Mouse (Mus musculus) spleen, adult 2 months (tissue): ENCODE data around the gene Gys2.

Experiments used
- CTCF ChIP-seq: fragments of 200-500 bp; IDR thresholded peaks from 2 replicates; pipeline ENCODE4 v1.5.1; 2011; ENCODE audit warnings: mild to moderate bottlenecking, inconsistent platforms; ENCODE audit not compliant: insufficient read depth, insufficient read length, insufficient replicate concordance; ENCODE audit errors: extremely low read depth
- POLR2A ChIP-seq: fragments of 200-500 bp; IDR thresholded peaks from 2 replicates; pipeline ENCODE4 v1.6.1; 2011; ENCODE audit warnings: low read depth, low read length, inconsistent platforms

DNA sequence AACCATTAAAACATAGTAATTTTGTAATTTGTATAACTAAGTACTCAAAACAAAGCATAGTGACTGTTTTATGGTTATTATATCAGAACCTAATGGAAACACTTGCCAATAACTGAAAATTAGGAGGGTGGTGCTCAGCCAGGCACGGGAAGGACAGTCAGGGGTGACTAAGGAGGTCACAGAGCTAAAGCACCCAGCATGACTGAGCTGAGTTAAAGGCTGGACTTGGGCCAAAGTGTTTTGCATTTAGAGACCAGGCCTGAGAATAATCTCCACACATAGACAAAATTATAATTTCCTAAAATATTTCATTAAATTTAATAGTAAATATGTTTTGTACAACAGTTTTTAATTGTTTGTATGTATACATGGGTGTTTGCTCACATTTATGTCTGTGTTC, 95.8 kb downstream of the Gys2 start:
- TF ChIP-seq CTCF (no peak), POLR2A (no peak)
